Mouse (Mus musculus): Measurements from ENCODE around the gene Txndc17. TPM values are rescaled to one million over a fixed set of nuclear protein-coding genes. Genes with fewer than 3 reads are reported as not detected.

Txndc17 gene
- polyA plus RNA-seq, 1 experiment, result 78.4 TPM

- TF ChIP-seq CTCF (IDR thresholded peaks at IDR 0.05; ENCODE audit: borderline replicate concordance, extremely low read depth, insufficient read depth, insufficient read length) (no peak), POLR2A (IDR thresholded peaks at IDR 0.05; ENCODE audit: borderline replicate concordance, extremely low read depth, insufficient read depth, insufficient read length, poor library complexity, severe bottlenecking) (no peak)
These were observed 10.8 kb upstream of the Txndc17 start for GRCm38 (mm10) chr11:72196506-72196905.

GRCm38 (mm10) chr11:72203440-72203839 lies 3.9 kb upstream of the Txndc17 start:
- DNase-seq (ENCODE audit: low read depth), result no peak
- TF ChIP-seq POLR2A (IDR thresholded peaks at IDR 0.05; ENCODE audit: borderline replicate concordance, extremely low read depth, insufficient read depth, insufficient read length, poor library complexity, severe bottlenecking) (no peak), CTCF (IDR thresholded peaks at IDR 0.05; ENCODE audit: borderline replicate concordance, extremely low read depth, insufficient read depth, insufficient read length) (no peak)

More at GRCm38 (mm10) chr11:72196506-72196905, 10.8 kb upstream of the Txndc17 start:
- DNase-seq (ENCODE audit: low read depth), result no peak

- no peak for TF ChIP-seq CTCF (IDR thresholded peaks at IDR 0.05; ENCODE audit: borderline replicate concordance, extremely low read depth, insufficient read depth, insufficient read length)
- TF ChIP-seq POLR2A (IDR thresholded peaks at IDR 0.05; ENCODE audit: borderline replicate concordance, extremely low read depth, insufficient read depth, insufficient read length, poor library complexity, severe bottlenecking), result no peak
- no peak for DNase-seq (ENCODE audit: low read depth)
These were observed 2.1 kb upstream of the Txndc17 start for GRCm38 (mm10) chr11:72205256-72205655.

GRCm38 (mm10) chr11:72206341-72207203 lies 775 bp upstream of the Txndc17 start, which contains the start of gene Gm43951:
Gm43951 (minus strand) TSS chr11:72206840.
- DNase-seq (ENCODE audit: low read depth), result no peak

GRCm38 (mm10) chr11:72207834-72208377 lies 559 bp downstream of the Txndc17 start:
- DNase-seq (ENCODE audit: low read depth), result no peak
- TF ChIP-seq CTCF (IDR thresholded peaks at IDR 0.05; ENCODE audit: borderline replicate concordance, extremely low read depth, insufficient read depth, insufficient read length) (no peak), POLR2A (IDR thresholded peaks at IDR 0.05; ENCODE audit: borderline replicate concordance, extremely low read depth, insufficient read depth, insufficient read length, poor library complexity, severe bottlenecking) (no peak)

More at GRCm38 (mm10) chr11:72206341-72207203, 775 bp upstream of the Txndc17 start, which contains the start of gene Gm43951:
- TF ChIP-seq POLR2A (IDR thresholded peaks at IDR 0.05; ENCODE audit: borderline replicate concordance, extremely low read depth, insufficient read depth, insufficient read length, poor library complexity, severe bottlenecking) (no peak), CTCF (IDR thresholded peaks at IDR 0.05; ENCODE audit: borderline replicate concordance, extremely low read depth, insufficient read depth, insufficient read length) (peak; percentile 41; the same call in 1 of the 2 replicates)

GRCm38 (mm10) chr11:72214591-72215409 lies 7.5 kb downstream of the Txndc17 start:
- TF ChIP-seq POLR2A (IDR thresholded peaks at IDR 0.05; ENCODE audit: borderline replicate concordance, extremely low read depth, insufficient read depth, insufficient read length, poor library complexity, severe bottlenecking) (peak; percentile 41; the same call in 1 of the 2 replicates), CTCF (IDR thresholded peaks at IDR 0.05; ENCODE audit: borderline replicate concordance, extremely low read depth, insufficient read depth, insufficient read length) (no peak)
- DNase-seq (ENCODE audit: low read depth), result peak; percentile 99

- peak; percentile 89 for DNase-seq (ENCODE audit: low read depth)
- no peak for TF ChIP-seq POLR2A (IDR thresholded peaks at IDR 0.05; ENCODE audit: borderline replicate concordance, extremely low read depth, insufficient read depth, insufficient read length, poor library complexity, severe bottlenecking)
- TF ChIP-seq CTCF (IDR thresholded peaks at IDR 0.05; ENCODE audit: borderline replicate concordance, extremely low read depth, insufficient read depth, insufficient read length), result no peak
These were observed 8.1 kb downstream of the Txndc17 start, which contains the start of gene Med31 for GRCm38 (mm10) chr11:72215410-72215797. Med31 (minus strand) TSS chr11:72215592.

- TF ChIP-seq CTCF (IDR thresholded peaks at IDR 0.05; ENCODE audit: borderline replicate concordance, extremely low read depth, insufficient read depth, insufficient read length), result no peak
- TF ChIP-seq POLR2A (IDR thresholded peaks at IDR 0.05; ENCODE audit: borderline replicate concordance, extremely low read depth, insufficient read depth, insufficient read length, poor library complexity, severe bottlenecking), result no peak
- DNase-seq (ENCODE audit: low read depth), result no peak
These were observed 9.8 kb downstream of the Txndc17 start for GRCm38 (mm10) chr11:72217116-72217515.

GRCm38 (mm10) chr11:72221278-72221677 lies 13.9 kb downstream of the Txndc17 start:
- TF ChIP-seq POLR2A (IDR thresholded peaks at IDR 0.05; ENCODE audit: borderline replicate concordance, extremely low read depth, insufficient read depth, insufficient read length, poor library complexity, severe bottlenecking) (no peak), CTCF (IDR thresholded peaks at IDR 0.05; ENCODE audit: borderline replicate concordance, extremely low read depth, insufficient read depth, insufficient read length) (peak; percentile 92)
- DNase-seq (ENCODE audit: low read depth), result peak; percentile 80

GRCm38 (mm10) chr11:72223414-72223813 lies 16.1 kb downstream of the Txndc17 start:
- TF ChIP-seq POLR2A (IDR thresholded peaks at IDR 0.05; ENCODE audit: borderline replicate concordance, extremely low read depth, insufficient read depth, insufficient read length, poor library complexity, severe bottlenecking) (no peak), CTCF (IDR thresholded peaks at IDR 0.05; ENCODE audit: borderline replicate concordance, extremely low read depth, insufficient read depth, insufficient read length) (no peak)
- no peak for DNase-seq (ENCODE audit: low read depth)

- peak; percentile 87 for DNase-seq (ENCODE audit: low read depth)
- peak; percentile 90 for TF ChIP-seq CTCF (IDR thresholded peaks at IDR 0.05; ENCODE audit: borderline replicate concordance, extremely low read depth, insufficient read depth, insufficient read length)
- TF ChIP-seq POLR2A (IDR thresholded peaks at IDR 0.05; ENCODE audit: borderline replicate concordance, extremely low read depth, insufficient read depth, insufficient read length, poor library complexity, severe bottlenecking), result no peak
These were observed 17.5 kb downstream of the Txndc17 start for GRCm38 (mm10) chr11:72224865-72225264.
